Mouse (Mus musculus): Measurements from ENCODE around the gene Lonp1.
"Not testable (repeated sequence)": the region's sequence is repeated elsewhere in the genome, so short reads cannot be mapped to it uniquely, and the experiment has no call there.

The Lonp1 gene

GRCm38 (mm10) chr17:56626754-56627470, at the start of gene Lonp1:
TSS of gene Lonp1 (minus strand) at chr17:56626887.
- peak; percentile 96 to 97 for DNase-seq

GRCm38 (mm10) chr17:56673647-56674416, 47.1 kb upstream of the Lonp1 start:
- DNase-seq = no peak

GRCm38 (mm10) chr17:56672941-56673646, 46.4 kb upstream of the Lonp1 start, which contains the start of gene Ranbp3:
TSS of gene Ranbp3 (plus strand) at chr17:56673294.
- DNase-seq = peak; percentile 100

- DNase-seq = no peak
Observed at GRCm38 (mm10) chr17:56669766-56670165, 43.1 kb upstream of the Lonp1 start.

- peak; percentile 83 to 87 for DNase-seq
Observed at GRCm38 (mm10) chr17:56668384-56669144, 41.9 kb upstream of the Lonp1 start.

DNA sequence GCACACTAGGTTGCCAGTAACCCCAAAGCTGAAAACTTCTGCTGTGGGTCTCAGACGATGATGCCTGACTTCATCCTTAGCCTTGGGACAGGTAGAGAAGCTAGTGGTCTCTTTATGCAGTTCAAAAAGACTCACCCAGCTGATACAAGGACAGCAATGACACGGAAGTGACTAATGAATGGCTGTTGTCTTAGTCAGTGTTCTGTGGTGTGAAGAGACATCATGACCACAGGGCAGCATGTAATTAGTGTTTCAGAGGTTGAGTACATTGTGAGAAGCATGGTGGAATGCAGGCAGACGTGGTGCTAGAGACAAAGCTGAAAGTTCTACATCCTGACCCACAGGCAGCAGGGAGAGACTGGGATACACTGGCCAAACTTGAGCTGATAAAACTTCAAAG, 40.9 kb upstream of the Lonp1 start:
- no peak for DNase-seq

DNA sequence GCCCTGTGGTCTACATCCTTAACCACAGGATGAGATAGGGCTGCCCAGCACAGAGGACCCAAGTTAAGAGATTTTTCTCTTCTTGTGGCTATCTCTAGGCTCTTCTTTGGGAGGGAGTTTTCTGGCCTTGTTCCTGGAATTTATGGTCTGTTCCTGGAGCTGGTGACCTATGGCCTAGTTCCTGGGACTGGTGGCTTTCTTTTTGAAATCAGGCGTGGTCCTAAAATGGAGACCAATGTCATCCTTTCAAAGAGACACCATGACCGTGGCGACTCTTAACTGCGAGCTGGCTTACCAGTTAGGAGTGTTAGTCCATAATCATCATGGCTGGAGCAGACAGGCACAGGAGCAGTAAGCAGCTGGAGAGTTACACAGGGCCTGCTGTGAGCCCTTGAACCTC, 39.7 kb upstream of the Lonp1 start:
- no peak for DNase-seq

DNA sequence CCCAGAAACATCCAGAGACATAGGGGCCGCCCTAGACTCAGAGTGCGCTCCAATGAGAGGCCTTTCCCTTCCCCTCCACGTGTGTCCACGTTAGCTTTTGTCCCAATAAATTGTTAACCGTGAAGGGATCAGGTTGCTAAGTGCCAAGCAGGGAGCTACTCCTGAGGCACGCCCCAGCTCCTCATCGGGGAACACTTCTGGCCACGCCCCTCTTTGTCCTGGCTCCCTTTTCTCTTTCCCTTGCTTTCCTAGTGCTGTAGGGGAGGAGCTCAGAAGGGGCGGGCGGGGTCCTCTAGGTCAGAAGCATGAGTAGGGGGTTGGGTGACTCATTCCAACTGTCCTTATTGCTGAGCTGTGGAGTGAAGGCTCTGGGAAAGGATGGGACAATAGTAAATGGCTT, 37.6 kb upstream of the Lonp1 start:
- peak; percentile 31 to 53 for DNase-seq

DNA sequence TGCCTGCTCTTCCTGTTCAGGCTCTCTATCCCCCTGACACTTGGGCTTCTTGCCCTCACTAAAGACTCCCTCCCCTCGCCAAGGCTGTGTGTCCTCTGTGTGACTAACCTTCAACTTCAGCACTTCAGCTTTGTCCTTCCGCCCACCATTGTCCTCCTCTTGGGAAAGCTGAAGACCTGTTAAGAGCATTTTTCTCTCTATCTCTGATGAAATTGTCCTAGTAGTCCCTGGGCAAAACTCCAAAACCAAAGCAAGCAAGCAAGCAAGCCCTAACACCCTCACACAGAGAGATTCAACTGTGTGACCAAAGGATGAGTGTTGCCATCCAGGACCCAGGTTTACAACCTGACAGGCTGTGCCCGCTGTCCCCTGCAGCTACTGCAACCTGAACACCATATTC, 37.0 kb upstream of the Lonp1 start:
- DNase-seq = no peak

- no peak for DNase-seq
Observed at GRCm38 (mm10) chr17:56656171-56656570, 29.5 kb upstream of the Lonp1 start.

- DNase-seq = no peak
Observed at GRCm38 (mm10) chr17:56655311-56655710, 28.6 kb upstream of the Lonp1 start.

GRCm38 (mm10) chr17:56654771-56655170, 28.1 kb upstream of the Lonp1 start:
- no peak for DNase-seq

GRCm38 (mm10) chr17:56651801-56652200, 25.1 kb upstream of the Lonp1 start:
- DNase-seq = peak in 1 of 2 experiments; percentile 36

- no peak for DNase-seq
Observed at GRCm38 (mm10) chr17:56647546-56647945, 20.9 kb upstream of the Lonp1 start.

DNA sequence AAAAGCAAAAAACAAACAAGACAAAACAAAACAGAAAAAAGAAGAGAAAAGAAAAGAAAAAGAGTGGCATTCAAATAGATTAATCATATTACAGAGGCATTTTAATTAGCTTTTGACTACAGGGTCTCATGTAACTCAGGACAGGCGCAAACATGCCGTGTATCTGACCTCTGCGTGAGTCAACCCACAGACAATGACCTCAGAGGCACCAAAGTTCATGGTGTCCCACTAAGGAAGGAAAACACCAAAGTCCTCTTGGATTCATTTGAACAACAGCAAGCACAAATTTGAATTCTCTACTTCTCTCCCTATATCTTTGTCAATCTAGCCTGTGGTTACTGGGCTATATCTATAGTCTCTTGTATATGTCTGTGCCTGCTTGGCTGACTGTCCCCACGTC, 16.6 kb upstream of the Lonp1 start:
- no peak for DNase-seq

DNA sequence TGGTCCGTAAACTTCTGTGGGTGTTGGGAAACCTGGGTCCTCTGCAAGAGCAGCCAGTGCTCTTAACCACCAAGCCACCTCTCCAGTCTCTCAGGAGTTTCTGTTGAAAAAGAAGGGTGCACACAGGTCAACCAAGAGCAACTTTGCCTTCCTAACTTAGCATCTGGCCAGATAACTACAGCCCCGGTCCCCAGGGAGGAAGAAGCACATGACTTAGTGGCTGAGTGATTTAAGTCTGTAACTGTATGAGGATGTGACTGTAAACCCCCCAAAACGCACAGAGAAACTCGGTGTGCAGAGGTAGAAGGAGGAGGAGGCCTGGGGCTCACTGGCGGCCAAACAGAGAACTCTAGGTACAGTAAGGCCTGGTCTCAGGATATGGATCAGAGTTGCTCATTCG, 7.3 kb upstream of the Lonp1 start:
- DNase-seq = no peak

DNA sequence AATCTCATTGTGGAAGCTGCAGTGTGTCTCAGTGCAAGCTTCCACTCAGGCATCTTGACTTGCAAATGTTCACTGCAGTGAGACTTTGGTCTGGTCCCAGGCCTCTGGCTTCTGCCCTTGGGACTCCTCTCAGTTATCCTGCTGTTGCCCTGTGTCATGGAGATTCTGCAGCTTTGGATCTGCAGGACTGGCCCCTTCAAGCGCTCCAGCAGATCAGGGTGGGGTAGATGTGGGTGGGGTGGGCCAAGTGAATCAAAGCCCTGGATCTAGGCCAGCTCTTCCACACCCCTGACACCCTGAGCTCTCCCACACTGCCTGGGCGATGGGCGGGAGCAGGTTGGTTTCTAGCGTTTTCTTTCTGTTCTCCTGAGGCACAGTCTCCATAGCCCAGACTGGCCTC, 5.1 kb upstream of the Lonp1 start:
- DNase-seq = no peak

DNA sequence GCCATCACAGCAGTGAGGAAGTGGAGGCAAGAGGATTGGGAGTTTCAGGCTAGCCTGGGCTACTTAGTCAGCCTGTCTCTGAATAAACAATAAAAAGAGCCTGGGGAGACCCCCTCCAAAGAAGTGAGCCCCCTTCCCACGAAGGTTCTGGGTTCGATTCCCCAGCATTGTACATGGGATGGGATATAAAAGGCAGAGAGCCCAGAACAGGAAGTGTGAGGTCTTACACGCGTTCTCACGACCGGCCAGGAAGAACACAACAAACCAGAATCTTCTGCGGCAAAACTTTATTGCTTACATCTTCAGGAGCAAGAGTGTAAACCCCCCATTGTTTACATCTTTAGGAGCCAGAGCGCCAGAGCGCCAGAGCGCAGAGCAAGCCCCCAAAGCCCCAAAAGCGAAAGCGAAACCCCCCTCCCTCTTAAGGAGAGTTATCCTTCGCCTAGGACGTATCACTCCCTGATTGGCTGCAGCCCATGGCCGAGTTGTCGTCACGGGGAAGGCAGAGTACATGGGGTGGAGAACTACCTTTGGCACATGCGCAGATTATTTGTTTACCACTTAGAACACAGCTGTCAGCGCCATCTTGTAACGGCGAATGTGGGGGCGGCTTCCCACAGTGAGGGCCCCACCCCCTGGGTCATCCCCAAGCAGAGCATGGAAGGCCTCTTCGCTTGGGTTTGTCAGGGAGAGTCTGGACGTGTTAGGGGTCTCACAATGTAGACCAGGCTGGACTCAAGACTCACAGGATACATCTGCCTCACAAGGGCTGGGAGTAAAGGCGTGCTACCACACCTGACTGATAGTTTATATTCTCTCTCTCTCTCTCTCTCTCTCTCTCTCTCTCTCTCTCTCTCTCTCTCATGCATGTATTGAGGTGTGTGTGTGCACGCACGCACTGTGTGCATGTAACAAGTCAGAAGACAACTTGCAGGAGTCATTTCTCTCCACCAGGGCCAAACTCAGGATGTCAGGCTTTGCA, 3.4 kb upstream of the Lonp1 start:
- not testable (repeated sequence) for DNase-seq

DNA sequence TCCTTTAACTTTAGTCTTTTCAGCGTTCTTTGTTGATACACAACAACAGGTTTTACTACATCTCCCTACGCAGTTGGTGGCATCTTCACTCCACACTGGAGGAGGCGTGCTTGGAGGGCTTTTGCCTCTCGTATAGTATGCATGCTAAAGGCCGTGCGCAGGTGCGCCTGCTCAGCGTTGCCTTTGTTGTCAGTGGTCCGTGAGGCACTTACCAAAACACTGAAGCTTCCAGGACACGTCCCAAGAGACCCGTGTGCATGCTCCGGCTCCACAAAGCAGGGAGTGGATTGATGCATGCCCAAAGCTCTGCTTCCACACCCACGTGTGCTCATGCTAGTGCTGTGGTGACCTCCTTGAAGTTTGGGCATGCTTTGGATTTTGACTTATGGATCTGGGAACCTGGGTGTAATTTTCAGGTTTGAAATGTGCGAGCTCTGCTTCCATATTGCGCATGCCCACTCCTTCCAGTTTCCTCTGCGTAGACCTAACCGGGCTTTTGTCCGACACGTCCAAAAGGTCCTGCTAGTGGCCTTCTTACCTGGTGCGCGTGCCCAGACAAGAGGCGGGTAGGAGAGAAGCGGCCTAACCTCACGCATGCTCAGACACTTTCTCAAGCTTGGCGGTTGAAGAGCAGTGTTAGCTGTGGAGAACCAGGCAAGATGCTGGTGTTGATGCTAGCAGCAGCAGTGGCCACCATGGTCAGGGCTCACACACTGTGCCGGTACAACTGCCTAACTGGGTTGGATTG, 1.0 kb upstream of the Lonp1 start, which contains the start of gene Catsperd:
Catsperd (plus strand) TSS at position 614 of the 748 bp plus-strand sequence.
- peak in 1 of 2 experiments; percentile 53 for DNase-seq

- no peak for DNase-seq
Observed at GRCm38 (mm10) chr17:56626260-56626659, 427 bp downstream of the Lonp1 start.

DNA sequence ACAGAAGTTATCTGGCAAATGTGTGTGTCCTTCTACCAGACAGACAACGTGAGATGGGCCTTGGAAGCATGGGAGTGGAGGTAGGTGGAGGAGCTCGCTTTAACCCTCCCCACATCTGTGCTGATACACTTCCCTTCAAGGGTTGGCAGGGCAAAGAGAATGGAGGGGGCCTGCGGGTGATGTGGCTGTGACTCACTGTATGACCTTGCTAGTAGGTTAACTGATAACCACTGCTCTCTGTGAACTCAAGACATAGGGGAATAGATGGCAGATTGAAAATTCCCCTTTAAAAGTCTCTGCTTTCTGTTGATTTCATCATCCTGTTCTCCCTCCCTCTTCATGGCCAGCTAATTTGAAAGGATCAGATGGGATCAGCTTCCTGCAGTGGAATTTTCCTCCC, 1.2 kb downstream of the Lonp1 start:
- DNase-seq = no peak
